Mouse (Mus musculus) spleen, adult 2 months (tissue): ENCODE measurements around the gene Gm11595.

Experiments used
- CTCF ChIP-seq: fragments of 200-500 bp; IDR thresholded peaks from 2 replicates; pipeline ENCODE4 v1.5.1; 2011; ENCODE audit warnings: mild to moderate bottlenecking, inconsistent platforms; ENCODE audit not compliant: insufficient read depth, insufficient read length, insufficient replicate concordance; ENCODE audit errors: extremely low read depth
- POLR2A ChIP-seq: fragments of 200-500 bp; IDR thresholded peaks from 2 replicates; pipeline ENCODE4 v1.6.1; 2011; ENCODE audit warnings: low read depth, low read length, inconsistent platforms

GRCm38 (mm10) chr11:99758877-99759276 is 13.8 kb downstream of the Gm11595 start:
- TF ChIP-seq POLR2A (no peak), CTCF (no peak)
